Mouse (Mus musculus): ENCODE data around the gene D3Ertd254e. TPM values are rescaled to one million over a fixed set of nuclear protein-coding genes. Genes with fewer than 3 reads are reported as not detected.

D3Ertd254e gene
- 10 to 100 TPM in 1 of 2 experiments, 1 to 10 TPM in 1; 8.1 to 11.9 TPM for total RNA-seq (2023)

DNA sequence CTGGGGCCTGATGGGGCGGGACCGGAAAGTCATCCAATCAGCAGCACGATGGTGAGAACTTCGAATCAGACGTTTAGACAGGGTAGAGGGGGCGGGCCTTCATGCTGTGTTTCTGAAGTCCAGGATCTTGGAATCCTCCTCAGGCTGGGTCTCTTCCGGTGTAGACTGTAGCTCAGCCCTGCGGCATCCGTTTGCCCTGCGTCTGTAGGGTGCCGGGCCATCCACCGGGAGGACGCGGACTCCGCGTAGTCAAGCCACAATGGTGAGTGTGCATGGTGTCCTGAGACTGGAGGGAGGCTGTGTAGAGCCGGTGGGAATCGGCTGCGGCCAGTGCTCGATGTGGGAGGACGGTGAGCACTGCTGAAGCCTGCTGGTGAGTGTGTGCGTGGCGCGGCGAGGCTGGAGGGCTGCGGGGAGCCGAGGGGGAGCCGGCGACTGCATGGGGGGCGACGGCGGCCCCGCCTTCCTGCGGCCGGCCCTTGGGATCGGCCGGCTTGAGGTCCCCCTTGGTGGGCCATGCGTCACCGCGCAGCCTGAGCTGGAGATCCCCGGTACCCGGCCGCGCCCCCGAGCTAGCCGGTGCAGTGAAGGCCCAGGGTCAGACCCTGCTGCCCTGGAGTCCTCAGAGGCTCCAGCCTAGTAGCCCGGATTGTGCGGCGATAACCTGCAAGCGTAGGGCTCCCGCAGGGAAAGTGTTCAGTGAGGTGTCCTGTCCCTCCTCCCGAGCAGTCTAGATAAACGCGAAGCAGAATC is at the start of gene D3Ertd254e:
TSS of gene D3Ertd254e (plus strand) at position 84 of the 753 bp plus-strand sequence.

Other genes with a start within 250 kb of the D3Ertd254e start
- 10 to 100 TPM; 79.6 to 79.8 TPM for gene Dcun1d1, start 213.6 kb upstream of the D3Ertd254e start, total RNA-seq (2023)
- gene Mccc1, start 150.3 kb upstream of the D3Ertd254e start, total RNA-seq (2023), result 10 to 100 TPM; 25.9 to 32.1 TPM
- not detected for gene Ccdc144b, start 97.5 kb upstream of the D3Ertd254e start, total RNA-seq (2023)
- 10 to 100 TPM; 35.9 to 43.1 TPM for gene Acad9, start 85.0 kb upstream of the D3Ertd254e start, total RNA-seq (2023)
- not detected for gene Qrfpr, start 71.3 kb downstream of the D3Ertd254e start, total RNA-seq (2023)

All from T-cell, adult 66 days (primary cell).